Mouse (Mus musculus): ENCODE measurements around the gene Carns1.
A peak's percentile ranks its signal among the peaks of the same experiment; 100 is the strongest.

Gene Carns1

DNA sequence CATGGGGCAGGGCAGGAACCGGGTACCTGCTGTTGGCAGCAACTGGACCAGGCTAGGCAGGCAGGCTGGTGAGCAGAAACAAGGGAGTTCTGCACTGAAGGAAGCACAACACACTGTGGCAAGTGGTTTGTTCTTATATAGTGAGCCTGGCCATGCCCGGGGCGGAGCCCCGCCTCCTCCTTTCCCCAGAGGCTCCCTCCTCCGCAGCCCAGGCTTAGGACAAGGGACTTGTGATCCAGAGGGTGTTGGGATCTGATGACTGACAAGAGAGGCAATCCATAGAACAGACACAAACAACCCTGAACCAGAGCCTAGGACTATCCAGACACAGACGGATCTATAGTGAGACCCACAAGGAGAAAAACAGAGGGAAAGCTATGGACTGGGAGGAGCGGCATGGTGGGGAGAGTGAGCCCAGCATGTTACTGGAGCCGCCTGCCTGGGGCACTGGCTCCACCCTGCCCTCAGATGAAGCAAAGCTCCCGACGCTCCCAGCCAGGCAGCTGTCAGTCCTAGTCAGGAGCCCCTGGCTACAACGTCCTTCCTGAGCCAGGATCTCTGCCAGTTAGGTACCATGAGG is at the start of gene Carns1:
TSS of gene Carns1 (minus strand) at position 112 of the 580 bp plus-strand sequence.
- no peak for DNase-seq

DNA sequence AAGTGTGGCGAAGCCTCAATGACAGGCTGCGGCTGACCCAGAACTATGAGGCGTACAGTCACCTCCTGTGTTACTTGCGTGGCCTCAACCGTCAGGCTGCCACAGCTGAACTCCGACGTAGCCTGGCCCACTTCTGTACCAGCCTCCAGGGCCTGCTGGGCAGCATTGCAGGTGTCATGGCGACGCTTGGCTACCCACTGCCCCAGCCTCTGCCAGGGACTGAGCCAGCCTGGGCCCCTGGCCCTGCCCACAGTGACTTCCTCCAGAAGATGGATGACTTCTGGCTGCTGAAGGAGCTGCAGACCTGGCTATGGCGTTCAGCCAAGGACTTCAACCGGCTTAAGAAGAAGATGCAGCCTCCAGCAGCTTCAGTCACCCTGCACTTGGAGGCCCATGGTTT is 46.9 kb upstream of the Carns1 start:
- no peak for DNase-seq

DNA sequence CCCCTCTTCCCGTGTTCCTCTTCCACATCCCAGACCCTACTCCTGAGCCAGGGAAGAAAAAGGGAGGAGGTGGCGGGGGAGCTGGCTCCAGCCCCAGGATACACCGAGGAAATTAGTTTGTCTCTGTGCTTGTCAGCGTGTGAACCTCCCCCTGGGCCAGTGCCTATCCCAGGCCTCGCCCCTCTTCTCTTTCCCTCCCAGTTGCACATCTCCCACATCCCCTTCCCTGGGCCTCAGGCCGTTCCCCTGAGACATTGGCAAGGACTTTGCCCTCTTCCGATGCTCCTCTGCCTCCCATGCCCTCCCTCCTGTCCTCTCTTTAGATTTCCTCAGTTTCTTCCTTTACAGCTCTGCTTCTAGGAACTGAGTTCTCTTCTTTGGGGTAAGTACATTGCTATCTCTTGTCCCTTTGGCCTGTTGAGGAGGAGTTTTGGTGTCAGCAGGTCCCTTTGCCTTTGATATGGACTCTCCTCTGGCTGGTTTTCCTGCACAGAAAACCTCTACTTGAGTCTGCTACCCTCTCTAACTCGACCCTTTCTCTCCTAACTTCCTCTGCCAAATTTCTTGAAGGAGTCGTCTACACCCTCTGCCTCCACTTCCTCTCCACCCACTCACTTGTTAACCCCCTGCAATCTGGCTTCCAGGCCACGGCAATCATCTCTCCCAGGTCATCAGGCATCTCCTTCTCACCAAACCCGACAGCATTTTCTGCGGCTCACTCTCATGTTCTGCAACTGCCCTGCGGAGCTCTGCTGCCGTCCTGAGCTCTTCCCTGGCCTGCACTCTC is 45.9 kb upstream of the Carns1 start:
- no peak for DNase-seq

DNA sequence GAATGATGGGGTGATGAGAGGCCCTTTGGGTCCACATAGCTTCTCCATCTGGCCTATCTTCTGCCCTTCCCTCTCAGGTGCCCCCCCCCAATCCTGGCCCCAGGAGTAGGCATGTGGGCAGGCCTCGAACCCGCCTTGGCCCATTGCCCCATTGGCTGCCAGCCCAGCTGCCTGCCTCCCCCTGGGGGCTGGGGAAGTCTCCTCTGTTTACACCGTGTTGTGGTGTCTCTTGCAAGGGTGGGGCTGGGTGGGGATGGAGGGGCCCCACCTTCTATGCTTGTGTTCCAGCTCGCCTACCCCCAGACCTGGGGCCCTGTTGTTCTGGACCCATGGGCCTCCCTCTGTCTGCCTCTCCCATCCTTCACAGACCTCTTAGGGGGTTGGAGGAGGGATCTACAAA is 45.1 kb upstream of the Carns1 start:
- no peak for DNase-seq

DNA sequence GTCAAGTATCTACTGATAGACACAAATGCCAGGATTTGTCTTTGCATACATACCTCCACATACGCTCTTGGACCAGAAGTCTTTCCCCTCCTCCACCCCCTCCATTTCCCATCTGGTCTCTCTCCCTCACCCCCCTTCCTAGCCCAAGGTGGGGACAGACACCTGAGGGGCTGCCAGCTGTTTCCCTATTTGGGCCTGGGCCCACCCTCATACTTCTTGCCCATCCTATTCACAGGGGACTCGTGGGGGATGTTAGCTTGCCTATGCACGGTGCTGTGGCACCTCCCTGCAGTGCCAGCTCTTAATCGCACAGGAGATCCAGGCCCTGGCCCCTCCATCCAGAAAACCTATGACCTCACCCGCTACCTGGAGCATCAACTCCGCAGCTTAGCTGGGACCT is 44.7 kb upstream of the Carns1 start:
- DNase-seq = no peak

DNA sequence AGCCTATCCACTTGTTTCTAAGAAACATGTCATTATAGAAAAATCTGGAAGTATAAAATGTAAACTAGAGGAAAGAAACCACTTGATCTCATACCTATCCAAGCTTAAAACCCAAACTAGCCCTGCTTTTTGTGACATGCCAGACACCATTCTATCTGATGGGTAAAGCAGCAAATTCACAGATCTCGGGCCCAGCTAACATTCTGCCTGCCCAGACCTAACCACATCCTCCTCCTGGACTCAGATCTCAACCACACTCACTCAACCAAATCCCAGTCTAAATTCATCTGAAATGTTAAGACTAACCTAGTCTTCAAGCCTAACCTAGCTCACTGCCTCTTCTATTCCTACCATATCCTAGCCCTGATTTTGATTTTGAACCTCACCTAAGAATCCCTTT is 43.5 kb upstream of the Carns1 start:
- DNase-seq = no peak

DNA sequence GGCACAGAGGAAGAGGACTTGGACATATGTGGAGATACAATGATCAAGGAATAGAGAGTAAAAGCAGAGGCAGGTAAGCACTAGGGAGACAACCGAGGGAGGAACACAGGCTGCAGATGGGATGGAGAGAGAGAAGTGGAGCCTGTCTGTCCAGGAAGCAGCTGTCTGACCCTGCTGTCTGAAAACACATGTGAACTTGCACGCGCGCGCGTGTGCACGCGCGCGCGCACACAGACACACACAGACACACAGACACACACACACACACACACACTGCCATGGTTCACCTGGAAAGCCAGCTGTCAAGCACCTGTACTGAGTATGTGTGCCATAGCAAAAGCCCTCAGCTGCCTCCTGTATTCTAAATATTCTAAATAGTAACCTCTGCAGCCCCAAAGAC is 43.0 kb upstream of the Carns1 start:
- DNase-seq = no peak

DNA sequence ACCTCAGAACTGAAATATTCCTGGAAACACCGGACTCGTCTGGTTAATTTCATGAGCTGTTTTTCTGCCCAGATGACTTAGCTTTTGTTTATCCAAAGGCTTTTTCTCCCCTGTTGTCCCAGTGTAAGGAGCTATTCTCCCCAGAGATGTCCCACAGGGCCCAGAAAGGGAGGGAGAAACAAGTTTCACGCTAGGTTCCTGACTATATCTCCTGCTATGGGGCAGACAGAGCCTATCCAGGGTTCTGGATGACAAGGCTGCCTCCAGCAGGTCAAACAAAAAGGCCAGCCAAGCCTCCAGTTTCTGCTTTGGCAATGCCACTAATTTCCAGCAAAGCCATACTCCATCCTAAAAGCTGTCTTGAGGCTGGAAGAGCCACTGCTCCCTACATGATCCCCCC is 42.6 kb upstream of the Carns1 start:
- no peak for DNase-seq

DNA sequence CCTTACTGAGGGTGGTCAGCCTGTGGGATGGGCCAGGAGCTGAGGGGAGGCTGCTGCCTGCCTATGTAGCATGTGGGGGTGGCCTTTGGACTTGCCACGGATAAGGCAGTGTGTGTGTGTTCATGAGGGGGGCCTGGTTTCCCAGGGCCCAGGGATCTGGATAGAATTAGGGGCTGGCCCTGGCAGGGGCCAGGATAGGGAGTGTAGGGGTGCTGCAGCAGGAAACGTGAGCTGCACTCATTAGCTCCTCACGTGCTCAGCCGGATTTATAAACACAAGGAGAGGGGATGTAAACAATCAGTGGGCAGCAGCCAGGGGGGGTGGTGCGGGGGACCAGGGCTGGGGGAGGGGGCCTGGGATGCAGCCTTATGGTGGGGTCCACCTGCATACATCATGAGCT is 41.9 kb upstream of the Carns1 start:
- DNase-seq = no peak

DNA sequence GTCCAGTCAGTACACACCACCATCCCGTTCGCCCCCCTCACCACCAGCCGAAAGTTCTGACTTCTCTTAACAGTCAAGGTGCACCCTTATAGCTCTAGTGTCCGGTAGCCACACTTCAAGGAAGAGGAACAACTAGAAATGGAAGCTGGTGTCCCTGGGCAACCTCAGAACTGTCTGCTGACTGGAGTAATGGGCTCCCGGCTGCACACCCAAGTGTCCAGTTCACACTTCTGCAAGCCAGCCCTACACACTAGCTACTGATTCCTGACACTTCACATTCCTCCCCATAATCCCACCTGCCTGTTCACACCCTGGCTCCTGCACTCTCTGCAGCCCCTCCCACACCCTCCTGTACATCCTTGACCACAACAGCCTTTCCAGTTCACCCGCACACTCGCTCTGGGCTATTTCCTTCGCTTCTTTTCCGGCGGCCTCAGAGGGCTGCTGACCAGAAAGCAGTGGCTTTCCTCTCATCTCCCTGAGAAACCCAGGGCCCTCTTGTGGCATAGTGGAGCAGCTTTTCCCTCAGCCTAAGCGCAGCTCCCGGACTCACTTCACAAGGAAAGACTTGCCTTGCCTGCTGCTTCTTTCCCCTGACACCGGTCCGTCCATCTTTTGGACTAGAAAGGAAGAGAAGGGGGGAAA is 40.9 kb upstream of the Carns1 start:
- DNase-seq = no peak

DNA sequence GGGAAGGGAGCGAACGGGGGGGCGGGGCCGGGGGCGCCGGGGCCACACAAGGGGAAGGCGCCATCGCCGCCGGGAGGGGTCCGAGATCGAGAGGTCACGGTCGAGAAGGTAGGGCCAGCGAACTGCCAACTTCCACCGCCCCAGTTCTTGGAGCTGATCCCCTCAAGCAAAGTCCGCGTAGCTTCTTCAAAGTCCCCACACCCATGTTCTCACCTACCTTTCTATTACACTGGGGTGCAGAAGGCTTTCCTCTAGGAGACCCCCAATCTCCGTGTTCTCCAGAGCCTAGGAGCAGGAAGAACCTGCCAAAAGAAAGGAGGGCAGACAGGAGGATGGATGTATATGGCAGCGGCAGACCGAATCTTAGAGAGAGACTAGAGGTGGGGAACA is 40.2 kb upstream of the Carns1 start:
- no peak for DNase-seq

DNA sequence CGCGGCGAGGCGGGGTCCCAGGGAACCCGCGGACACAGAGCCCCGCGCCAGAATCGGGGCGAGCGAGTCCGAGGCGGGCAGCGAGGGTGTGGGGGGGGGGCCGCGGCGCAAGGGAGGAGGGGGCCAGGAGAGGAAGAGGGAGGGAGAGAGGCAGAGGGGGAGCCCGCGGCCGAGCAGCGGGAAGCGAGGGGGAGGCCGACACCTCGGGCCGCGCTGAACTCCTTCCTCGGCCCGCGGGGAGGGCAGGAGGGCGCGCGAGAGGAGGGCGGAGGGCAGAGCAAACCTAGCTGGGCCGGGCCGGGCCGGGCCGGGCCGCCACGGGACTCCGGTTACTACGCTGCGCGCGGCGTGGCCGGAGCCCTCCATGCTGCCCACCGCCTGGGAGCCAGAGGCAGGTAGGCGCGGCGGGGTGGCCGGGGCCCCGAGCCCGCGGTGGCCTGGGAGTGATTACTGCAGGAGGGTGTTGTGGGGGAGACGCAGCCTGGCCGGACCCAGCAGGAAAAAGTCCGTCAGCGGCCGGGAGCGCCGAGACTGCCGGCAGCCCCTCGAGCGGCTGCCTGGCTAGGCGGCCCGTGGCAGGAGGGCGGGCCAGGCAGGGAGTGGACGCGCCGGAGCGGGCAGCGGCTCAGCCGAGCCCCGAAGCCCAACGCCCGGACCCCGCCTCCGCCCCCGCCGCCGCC is 39.6 kb upstream of the Carns1 start:
- DNase-seq = no peak

DNA sequence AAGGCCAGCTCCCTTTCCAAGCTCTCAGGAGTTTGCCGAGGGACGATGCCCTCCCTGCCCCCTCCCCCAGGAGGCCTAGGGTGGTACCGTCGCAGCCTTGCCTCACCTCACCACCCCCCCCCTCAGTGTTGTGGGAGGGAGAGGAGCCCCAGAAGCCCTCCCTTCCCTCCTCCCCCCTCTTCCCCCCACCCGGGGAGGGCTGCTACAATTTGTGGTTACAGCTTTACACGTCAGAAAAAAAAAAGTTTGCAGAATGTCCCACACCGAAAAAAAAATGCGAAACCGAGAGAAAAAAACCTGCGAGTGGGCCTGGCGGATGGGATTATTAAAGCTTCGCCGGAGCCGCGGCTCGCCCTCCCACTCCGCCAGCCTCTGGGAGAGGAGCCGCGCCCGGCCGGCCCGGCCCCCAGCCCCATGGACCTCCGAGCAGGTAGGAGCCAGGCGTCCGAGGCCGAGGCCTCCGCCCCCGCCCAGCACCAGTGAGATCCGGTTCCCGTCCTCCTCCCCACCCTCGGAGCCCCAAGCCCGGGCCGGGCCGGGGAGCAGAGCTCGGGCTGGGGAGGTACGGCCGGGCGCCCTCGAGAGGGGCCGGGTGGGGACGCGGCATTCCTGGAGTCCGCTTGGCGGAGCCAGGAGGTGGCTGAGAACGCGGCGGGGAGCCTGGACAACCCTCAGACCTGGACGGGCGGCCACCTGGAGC is 38.9 kb upstream of the Carns1 start, which contains the start of the genes Clcf1 and AC109138.7:
TSS of gene Clcf1 (plus strand) at position 168 of the 700 bp plus-strand sequence.
TSS of gene AC109138.7 (plus strand) at position 287 of the 700 bp plus-strand sequence.
- no peak for DNase-seq

DNA sequence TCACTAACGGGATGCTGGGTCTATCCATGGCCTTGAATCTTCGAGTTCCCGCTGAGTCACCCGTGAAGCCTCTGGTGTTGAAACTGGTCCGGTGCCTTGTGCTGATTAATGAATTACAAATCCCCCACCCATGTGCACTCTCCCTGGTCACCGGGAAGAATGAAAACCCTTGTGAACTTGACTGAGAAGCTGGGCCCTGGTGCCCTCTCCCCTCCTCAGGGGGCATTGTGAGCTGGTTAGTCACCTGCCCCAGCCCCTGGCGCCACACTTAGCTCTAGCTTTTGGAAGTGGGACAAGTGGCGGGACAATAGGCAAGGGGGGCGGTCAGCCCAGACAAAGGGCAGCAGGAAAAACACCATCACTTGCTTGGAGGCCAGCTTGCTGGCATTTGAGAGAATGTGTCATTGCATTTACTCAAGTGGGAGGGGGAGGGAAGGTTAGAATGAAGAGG is 38.3 kb upstream of the Carns1 start:
- DNase-seq = no peak

DNA sequence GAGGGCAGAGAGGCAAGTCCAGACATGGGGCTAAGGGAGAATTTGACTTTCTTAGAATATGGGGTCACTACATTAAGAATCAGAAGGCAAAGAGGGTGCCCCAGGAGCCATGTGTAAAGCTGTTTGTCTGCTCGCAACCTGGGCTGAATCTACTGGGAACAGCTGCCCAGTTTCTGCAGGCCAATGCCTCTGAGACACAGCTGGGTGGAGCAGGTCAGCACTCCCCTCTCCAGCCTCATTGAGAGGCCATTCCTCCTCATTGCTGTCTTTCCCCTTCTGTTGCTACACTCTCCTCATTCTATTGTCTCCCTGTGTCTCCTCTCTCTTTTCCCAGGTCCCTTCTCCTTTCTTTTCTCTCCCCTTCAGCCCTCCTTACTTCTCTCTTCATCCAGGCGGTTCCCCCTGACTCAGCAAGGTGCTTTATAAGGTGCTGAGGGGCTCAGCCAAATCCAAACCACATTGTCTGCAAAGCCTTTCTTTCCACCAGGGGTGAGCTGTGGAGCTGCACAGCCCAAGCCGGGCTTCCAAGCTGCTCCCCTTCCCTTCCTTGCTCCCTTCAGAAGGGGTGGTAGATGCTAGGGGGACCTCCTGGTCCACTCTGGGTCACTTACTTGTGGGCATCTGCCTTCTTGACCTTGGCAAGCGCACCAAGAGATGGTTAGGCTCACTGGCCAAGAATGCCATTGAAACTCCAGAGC is 36.8 kb upstream of the Carns1 start:
- no peak for DNase-seq

DNA sequence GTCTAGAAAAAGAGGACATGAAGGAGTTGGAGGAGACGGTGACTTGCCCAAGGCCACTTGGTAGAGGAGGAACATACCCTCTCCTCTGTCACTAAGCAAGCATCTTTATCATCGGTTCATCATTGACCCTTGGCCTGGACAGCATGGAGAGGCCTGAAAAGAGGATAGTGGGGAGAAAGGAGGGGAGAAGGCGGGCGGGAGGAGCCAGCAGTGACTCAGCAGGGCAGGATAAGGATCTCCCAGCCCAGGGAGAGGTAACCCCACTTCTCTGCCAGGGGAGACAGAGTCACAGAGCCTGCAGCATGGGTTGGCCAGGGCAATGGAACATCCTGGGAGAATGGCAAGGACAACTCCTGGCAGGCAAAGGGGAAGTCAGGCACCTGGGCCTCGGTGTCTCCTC is 33.3 kb upstream of the Carns1 start:
- DNase-seq = no peak

DNA sequence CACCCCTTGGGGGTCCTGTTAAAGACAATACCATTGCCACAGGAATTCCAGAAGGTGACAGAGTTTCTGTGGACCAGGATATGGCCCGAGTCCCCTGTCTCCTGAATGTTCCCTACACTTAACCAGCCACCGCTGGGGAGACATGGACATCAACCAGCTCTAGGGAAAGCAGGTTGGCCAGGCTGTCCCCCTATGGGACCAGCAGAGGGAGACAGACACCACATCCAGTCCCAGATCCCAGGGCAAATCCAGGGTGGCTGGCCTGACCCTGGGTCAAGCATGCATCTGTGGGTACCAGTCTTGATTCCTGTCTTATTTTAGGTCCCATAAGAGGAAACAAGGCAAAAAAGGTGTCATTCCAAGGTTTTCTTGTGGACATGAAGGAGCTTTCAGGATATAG is 31.7 kb upstream of the Carns1 start:
- DNase-seq = peak; percentile 65

DNA sequence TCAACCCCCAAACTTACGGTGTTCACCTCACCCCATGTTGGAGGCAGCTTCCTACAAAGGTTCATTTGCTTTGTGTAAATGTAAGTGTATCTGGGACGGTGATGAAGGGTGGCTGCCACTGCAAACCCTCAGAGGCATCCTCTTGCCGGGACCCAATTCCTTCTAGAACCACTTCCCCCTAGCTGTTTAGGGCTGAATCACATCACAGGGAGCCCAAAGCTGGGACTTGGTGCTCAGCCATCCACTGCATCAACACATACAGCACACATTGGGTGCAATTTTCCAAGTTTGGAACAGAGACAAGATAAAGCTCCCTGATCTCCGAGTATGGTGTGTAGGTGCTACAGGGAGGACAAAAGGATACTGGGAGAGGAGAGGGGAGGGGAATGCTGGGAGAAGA is 29.6 kb upstream of the Carns1 start:
- no peak for DNase-seq

DNA sequence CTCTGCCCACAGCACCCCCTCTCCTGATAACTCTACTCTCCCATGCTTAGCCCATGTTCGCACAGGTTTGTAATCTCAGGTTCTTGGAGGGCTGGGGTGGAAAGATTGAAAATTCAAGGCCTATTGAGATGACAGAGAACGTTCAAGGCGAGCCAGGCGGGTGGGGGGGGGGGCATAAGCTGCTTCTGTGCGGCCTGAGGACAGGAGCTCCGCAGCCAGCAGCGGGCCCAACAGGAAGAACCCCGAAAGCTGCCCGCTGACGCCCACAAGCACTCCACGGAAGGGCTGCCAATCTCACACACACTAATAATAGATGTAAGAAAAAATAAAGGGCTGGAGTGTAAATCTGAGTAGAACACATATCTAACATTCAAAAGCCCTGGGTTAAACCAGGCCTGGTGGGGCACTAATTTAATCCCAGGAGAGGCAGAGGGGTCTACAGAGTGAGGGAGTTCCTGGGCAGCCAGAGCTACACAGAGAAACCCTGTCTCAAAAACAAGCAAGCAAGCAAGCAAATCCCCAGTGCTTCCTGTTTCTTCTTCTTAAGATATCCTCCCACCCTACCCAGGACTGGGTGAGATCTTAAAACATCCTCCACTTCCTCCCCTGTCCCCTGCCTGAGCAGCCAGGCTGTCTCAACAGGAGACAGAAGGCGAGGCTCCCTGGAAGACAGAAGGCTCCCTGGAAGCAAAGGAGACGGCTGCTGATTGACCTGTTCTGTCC is 28.5 kb upstream of the Carns1 start:
- DNase-seq = no peak

DNA sequence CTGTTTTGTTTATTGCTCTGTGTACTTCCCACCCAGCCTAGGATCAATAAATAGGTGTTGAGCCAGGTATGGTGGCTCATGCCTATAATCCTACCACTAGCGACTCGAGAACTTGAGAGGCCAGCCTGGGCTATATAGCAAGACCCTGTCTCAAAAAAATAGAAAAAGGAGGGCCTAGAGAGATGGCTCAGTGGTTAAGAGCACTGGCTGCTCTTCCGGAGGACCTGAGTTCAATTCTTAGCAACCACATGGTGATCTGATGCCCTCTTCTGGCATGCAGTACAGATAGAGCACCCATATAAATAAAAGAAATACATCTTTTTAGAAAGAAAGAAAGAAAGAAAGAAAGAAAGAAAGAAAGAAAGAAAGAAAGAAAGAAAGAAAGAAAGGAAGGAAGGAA is 27.9 kb upstream of the Carns1 start:
- DNase-seq = no peak

DNA sequence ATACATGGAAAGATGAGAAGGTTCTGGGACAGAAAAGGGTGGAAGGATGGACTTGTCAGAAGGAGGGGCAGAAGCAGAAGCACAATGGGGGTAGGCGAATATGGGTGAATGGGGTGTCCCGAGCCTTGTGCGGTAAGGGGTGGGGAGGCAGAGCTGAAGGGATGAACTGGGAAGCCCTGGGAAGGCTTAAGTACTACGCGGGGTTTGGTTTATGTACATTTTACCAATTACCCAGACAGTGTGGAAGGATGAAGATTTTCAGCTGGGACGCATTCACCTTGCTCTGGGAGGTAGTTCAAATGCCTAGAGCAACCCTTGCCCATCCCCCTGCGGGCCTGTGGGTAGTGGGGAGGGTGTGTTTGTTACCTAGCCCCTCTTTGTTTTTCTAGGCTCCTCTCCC is 26.9 kb upstream of the Carns1 start:
- no peak for DNase-seq
